Mouse (Mus musculus) liver, embryonic 13.5 days (tissue): ENCODE data around the gene Wdr83. TPM values are rescaled to one million over a fixed set of nuclear protein-coding genes. Genes with fewer than 3 reads are reported as not detected.
A peak's percentile ranks its signal among the peaks of the same experiment; 100 is the strongest.
"Not testable (repeated sequence)": the region's sequence is repeated elsewhere in the genome, so short reads cannot be mapped to it uniquely, and the experiment has no call there.

Experiments
- ATAC-seq: fragments of 200-750 bp; cut with Nextera tagmentation; 2 replicates; pipeline ENCODE4 v1.8.0; 2017; ENCODE audit warnings: low read depth, mild to moderate bottlenecking, moderate number of reproducible peaks, moderate library complexity
- DNase-seq: peaks from one replicate; pipeline ENCODE4 v3.0.0; 2022
- H3K27ac ChIP-seq: fragments of 300-500 bp; sonication (generic); 2 replicates; pipeline ENCODE4 v1.5.1; 2015; ENCODE audit warnings: moderate library complexity, mild to moderate bottlenecking, inconsistent platforms
- H3K27me3 ChIP-seq: fragments of 300-500 bp; sonication (generic); 2 replicates; pipeline ENCODE4 v1.6.1; 2015; ENCODE audit warnings: mild to moderate bottlenecking, inconsistent platforms
- H3K36me3 ChIP-seq: fragments of 300-500 bp; sonication (generic); 2 replicates; pipeline ENCODE4 v1.6.1; 2015; ENCODE audit warnings: mild to moderate bottlenecking, inconsistent platforms
- H3K4me1 ChIP-seq: fragments of 300-500 bp; sonication (generic); replicated peaks from 2 replicates; pipeline ENCODE4 v1.6.1; 2015; ENCODE audit warnings: inconsistent platforms
- H3K4me2 ChIP-seq: fragments of 300-500 bp; sonication (generic); 2 replicates; pipeline ENCODE4 v1.6.1; 2015; ENCODE audit warnings: inconsistent platforms, mild to moderate bottlenecking, moderate library complexity
- H3K4me3 ChIP-seq: fragments of 300-500 bp; sonication (generic); replicated peaks from 2 replicates; pipeline ENCODE4 v1.5.1; 2015; ENCODE audit warnings: mild to moderate bottlenecking, inconsistent platforms
- H3K9ac ChIP-seq: fragments of 300-500 bp; sonication (generic); 2 replicates; pipeline ENCODE4 v1.6.1; 2015; ENCODE audit warnings: mild to moderate bottlenecking, inconsistent platforms
- H3K9me3 ChIP-seq: fragments of 300-500 bp; sonication (generic); replicated peaks from 2 replicates; pipeline ENCODE4 v1.6.1; 2016; ENCODE audit warnings: inconsistent platforms
- WGBS: fragments of 180-500 bp; shearing (Covaris S2); methylation state at CpG from one replicate; pipeline ENCODE4 v1.1.7; 2015; ENCODE audit not compliant: insufficient replicate concordance; 5-methylcytosine and 5-hydroxymethylcytosine counted together
- polyA plus RNA-seq: library from polyadenylated mRNA; unstranded; fragments of >200 nt; fragmentation: Nextera tagmentation; extraction: Ambion mirVana; gene quantifications from 2 replicates; pipeline ENCODE4 v1.2.1, GENCODE M21; 2015

Wdr83 gene
- polyA plus RNA-seq = 26.5 and 28.1 TPM in 2 replicates

GRCm38 (mm10) chr8:85081216-85081555, at the start of gene Wdr83:
TSS of gene Wdr83 (minus strand) at chr8:85081306.
- H3K9ac ChIP-seq = peak within 1 kb of the TSS; percentile 95
- no peaks in the 10 kb centered on the region for H3K27me3 ChIP-seq
- WGBS = 0% methylated on average over 9 of the region's 9 CpGs
- peak; percentile 75 for DNase-seq
- H3K36me3 ChIP-seq = peaks cover 35% of the 10 kb centered on the region
- H3K27ac ChIP-seq = peak within 1 kb of the TSS; percentile 82
- H3K9me3 ChIP-seq = no peaks in the 10 kb centered on the region
- H3K4me2 ChIP-seq = peak within 1 kb of the TSS; percentile 95
- peak within 1 kb of the TSS; percentile 92 for H3K4me3 ChIP-seq
- peaks cover 73% of the 10 kb centered on the region for H3K4me1 ChIP-seq
- peak; percentile 76 for ATAC-seq

GRCm38 (mm10) chr8:85123691-85124090, 42.6 kb upstream of the Wdr83 start:
- Histone ChIP-seq H3K27ac (no peak overlapping the region), H3K9me3 (no peaks in the 10 kb centered on the region), H3K4me1 (no peaks in the 10 kb centered on the region), H3K9ac (no peak overlapping the region), H3K4me2 (no peak overlapping the region), H3K36me3 (no peaks in the 10 kb centered on the region), H3K4me3 (no peak overlapping the region), H3K27me3 (peaks cover 11% of the 10 kb centered on the region)
- DNase-seq (no peak), ATAC-seq (no peak)
- 75% methylated on average over 8 of the region's 8 CpGs for WGBS

DNA sequence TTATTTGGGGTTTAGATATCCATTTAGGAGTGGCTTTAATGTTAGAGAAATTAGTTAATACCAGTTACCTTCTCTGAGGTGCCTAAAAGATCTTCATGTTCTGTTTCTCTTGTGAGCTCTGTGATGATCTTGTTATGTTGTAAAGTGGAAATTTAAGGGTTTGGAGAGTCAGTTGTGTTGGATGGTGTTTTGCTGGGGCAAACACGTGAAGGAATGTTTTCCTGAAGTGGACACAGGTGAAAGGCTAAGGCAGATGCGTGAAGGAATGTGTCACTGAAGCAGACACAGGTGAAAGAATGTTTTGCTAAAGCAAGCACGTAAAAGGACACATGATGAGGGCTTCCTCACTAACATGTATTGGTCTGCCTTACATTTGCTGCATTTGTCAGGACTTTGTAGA, 41.9 kb upstream of the Wdr83 start, which contains the start of gene Zfp791:
TSS of gene Zfp791 (minus strand) at position 101 of the 400 bp plus-strand sequence.
- Histone ChIP-seq H3K9ac (no peak within 1 kb of the TSS), H3K27me3 (peaks cover 11% of the 10 kb centered on the region), H3K36me3 (no peaks in the 10 kb centered on the region), H3K4me3 (no peak within 1 kb of the TSS), H3K27ac (no peak within 1 kb of the TSS), H3K4me2 (no peak within 1 kb of the TSS), H3K4me1 (no peaks in the 10 kb centered on the region), H3K9me3 (no peaks in the 10 kb centered on the region)
- 53% methylated on average over 3 of the region's 3 CpGs for WGBS
- ATAC-seq (no peak), DNase-seq (no peak)

- H3K9me3 ChIP-seq, DNase-seq, H3K36me3 ChIP-seq, H3K4me2 ChIP-seq, H3K4me1 ChIP-seq, H3K9ac ChIP-seq, ATAC-seq, H3K4me3 ChIP-seq, H3K27ac ChIP-seq: not testable (repeated sequence)
- WGBS = 60% methylated on average over 5 of the region's 5 CpGs
- peaks cover 11% of the 10 kb centered on the region for H3K27me3 ChIP-seq
These were observed 39.1 kb upstream of the Wdr83 start for GRCm38 (mm10) chr8:85120251-85120650.

DNA sequence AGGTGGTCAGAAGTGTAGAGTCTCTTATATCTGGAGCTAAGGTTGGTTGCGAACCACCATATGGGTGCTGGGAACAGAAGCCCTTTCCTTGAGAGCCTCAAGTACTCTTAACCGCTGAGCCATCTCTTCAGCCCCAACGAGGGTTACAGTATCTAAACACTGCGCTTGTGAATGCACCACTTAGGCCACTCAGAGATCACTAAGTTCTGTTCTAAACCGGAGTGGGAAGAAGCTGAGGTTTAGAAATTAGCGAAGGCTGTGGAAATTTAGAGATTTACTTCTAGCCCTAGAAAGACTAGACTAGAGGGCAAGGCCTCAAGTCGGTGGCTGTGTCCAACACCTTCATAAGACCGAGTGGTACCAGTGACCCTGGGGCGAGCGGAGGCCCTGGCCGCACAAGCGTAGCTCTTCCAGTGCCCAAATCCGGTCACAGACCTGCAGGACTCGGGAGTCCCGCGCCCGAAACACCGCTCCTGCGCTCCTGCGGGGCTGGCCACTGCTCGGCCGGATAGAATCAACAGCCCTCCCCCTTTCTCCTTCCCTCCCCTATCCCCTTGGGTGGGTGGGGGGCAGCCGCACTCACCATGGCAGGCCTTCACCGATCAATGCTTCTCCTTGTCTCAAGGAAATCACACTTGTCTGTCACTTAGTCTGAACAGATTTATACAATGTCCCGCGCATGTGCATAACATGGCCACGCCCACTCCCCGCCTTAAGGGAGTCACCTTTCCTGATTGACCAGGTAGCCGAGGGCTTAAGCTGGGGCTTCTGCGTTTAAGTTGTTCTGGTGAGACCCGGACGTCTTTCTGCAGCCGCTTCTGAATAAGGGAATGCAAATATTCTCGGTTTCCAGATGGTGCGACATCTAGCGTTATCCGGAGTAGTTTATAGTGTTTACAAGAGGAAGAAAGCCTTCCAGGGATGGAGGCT, 38.2 kb upstream of the Wdr83 start:
- H3K36me3 ChIP-seq = no peaks in the 10 kb centered on the region
- H3K27ac ChIP-seq = no peak overlapping the region
- peak overlapping the region; percentile 50 for H3K4me3 ChIP-seq
- no peaks in the 10 kb centered on the region for H3K9me3 ChIP-seq
- WGBS = 10% methylated on average over 37 of the region's 37 CpGs
- H3K9ac ChIP-seq = peak overlapping the region; percentile 42
- H3K27me3 ChIP-seq = peaks cover 11% of the 10 kb centered on the region
- peak overlapping the region; percentile 55 for H3K4me2 ChIP-seq
- H3K4me1 ChIP-seq = no peaks in the 10 kb centered on the region
- DNase-seq (no peak), ATAC-seq (peak; percentile 43; the same call in 1 of the 2 replicates)

DNA sequence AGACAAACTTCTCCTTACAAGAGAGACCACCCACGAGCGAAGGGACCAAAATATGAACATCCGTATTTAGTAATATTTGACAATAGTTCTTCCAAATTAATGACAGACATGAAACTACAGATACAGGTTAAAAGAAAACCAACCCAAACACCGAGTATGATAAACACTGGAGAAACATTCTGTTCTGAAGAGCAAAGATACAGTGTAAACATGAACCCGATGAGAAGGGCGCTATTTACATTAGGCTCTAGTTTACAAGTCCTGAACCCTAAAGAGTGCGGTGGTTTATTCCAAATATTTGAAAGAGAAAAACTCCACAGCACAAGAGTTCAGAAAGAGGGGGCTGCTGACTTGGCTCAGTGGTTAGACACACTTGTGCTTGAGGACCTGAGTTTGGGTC, 35.9 kb upstream of the Wdr83 start:
- Histone ChIP-seq H3K36me3 (no peaks in the 10 kb centered on the region), H3K9me3 (no peaks in the 10 kb centered on the region), H3K27ac (peak overlapping the region; percentile 32; the same call in 1 of the 2 replicates), H3K4me2 (no peak overlapping the region), H3K27me3 (peaks cover 11% of the 10 kb centered on the region), H3K4me3 (no peak overlapping the region), H3K4me1 (no peaks in the 10 kb centered on the region), H3K9ac (no peak overlapping the region)
- no peak for DNase-seq
- WGBS = 73% methylated on average over 7 of the region's 7 CpGs
- ATAC-seq = peak; percentile 48; the same call in 1 of the 2 replicates

- ATAC-seq (no peak), DNase-seq (no peak)
- Histone ChIP-seq H3K27ac (no peak overlapping the region), H3K4me3 (no peak overlapping the region), H3K4me2 (no peak overlapping the region), H3K9ac (no peak overlapping the region), H3K4me1 (no peaks in the 10 kb centered on the region), H3K9me3 (no peaks in the 10 kb centered on the region), H3K27me3 (peaks cover 11% of the 10 kb centered on the region), H3K36me3 (peaks cover 14% of the 10 kb centered on the region)
- WGBS = 43% methylated on average over 4 of the region's 4 CpGs
These were observed 34.4 kb upstream of the Wdr83 start for GRCm38 (mm10) chr8:85115501-85115900.

GRCm38 (mm10) chr8:85113241-85113640, 32.1 kb upstream of the Wdr83 start:
- Histone ChIP-seq H3K4me3 (no peak overlapping the region), H3K27ac (no peak overlapping the region), H3K27me3 (no peaks in the 10 kb centered on the region), H3K4me1 (no peaks in the 10 kb centered on the region), H3K4me2 (no peak overlapping the region), H3K9ac (no peak overlapping the region), H3K36me3 (peaks cover 28% of the 10 kb centered on the region), H3K9me3 (no peaks in the 10 kb centered on the region)
- 76% methylated on average over 10 of the region's 10 CpGs for WGBS
- DNase-seq (no peak), ATAC-seq (no peak)

DNA sequence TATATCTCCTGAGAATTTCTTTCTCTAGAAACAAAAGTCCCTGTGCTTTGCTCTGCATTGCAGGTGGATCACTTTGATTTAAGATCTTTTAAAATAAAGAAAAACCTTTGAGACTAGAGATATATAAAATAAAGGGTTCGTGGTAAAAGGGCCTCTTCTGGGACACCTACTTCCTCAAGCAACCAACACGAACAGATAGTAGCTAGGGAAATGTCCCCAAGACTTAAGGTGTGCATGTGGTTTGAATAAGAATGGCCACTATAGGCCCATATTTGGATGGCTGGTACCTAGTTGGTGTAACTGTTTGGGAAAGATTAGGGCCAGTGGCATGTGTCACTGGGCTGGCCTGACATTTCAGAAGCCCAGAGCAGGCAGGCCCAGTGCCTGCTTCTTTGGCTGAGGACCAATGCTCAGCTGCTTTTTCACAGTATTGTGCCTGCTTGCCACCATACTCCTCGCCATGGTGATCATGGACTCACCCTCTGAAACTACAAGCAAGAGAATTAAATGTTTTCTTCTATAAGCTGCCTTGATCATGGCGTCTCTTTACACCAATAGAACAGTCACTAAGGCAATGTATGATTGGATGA, 19.1 kb upstream of the Wdr83 start:
- Histone ChIP-seq H3K27me3 (no peaks in the 10 kb centered on the region), H3K9me3 (peaks cover 4% of the 10 kb centered on the region), H3K36me3 (peaks cover 32% of the 10 kb centered on the region), H3K9ac (no peak overlapping the region), H3K4me3 (no peak overlapping the region), H3K27ac (no peak overlapping the region), H3K4me2 (no peak overlapping the region), H3K4me1 (no peaks in the 10 kb centered on the region; the same call in 1 of the 2 replicates)
- WGBS = 51% methylated on average over 4 of the region's 4 CpGs
- DNase-seq (no peak), ATAC-seq (no peak)

- no peak for DNase-seq
- no peak overlapping the region for H3K4me3 ChIP-seq
- no peak for ATAC-seq
- H3K27ac ChIP-seq = no peak overlapping the region
- 76% methylated on average over 4 of the region's 4 CpGs for WGBS
- H3K9me3 ChIP-seq = peaks cover 3% of the 10 kb centered on the region
- peaks cover 58% of the 10 kb centered on the region for H3K36me3 ChIP-seq
- H3K4me2 ChIP-seq = no peak overlapping the region
- no peaks in the 10 kb centered on the region for H3K27me3 ChIP-seq
- H3K9ac ChIP-seq = no peak overlapping the region
- peaks cover 1% of the 10 kb centered on the region for H3K4me1 ChIP-seq
These were observed 15.7 kb upstream of the Wdr83 start for GRCm38 (mm10) chr8:85096850-85097249.

- ATAC-seq = no peak
- peaks cover 4% of the 10 kb centered on the region for H3K4me1 ChIP-seq
- no peak overlapping the region for H3K27ac ChIP-seq
- no peaks in the 10 kb centered on the region for H3K9me3 ChIP-seq
- H3K4me3 ChIP-seq = no peak overlapping the region
- H3K36me3 ChIP-seq = peaks cover 64% of the 10 kb centered on the region
- H3K4me2 ChIP-seq = no peak overlapping the region
- 86% methylated on average over 16 of the region's 16 CpGs for WGBS
- DNase-seq = no peak
- H3K9ac ChIP-seq = no peak overlapping the region
- H3K27me3 ChIP-seq = no peaks in the 10 kb centered on the region
These were observed 15.1 kb upstream of the Wdr83 start for GRCm38 (mm10) chr8:85096196-85096595.
